Mouse (Mus musculus): ENCODE data around the gene Cfap97d2.

DNA sequence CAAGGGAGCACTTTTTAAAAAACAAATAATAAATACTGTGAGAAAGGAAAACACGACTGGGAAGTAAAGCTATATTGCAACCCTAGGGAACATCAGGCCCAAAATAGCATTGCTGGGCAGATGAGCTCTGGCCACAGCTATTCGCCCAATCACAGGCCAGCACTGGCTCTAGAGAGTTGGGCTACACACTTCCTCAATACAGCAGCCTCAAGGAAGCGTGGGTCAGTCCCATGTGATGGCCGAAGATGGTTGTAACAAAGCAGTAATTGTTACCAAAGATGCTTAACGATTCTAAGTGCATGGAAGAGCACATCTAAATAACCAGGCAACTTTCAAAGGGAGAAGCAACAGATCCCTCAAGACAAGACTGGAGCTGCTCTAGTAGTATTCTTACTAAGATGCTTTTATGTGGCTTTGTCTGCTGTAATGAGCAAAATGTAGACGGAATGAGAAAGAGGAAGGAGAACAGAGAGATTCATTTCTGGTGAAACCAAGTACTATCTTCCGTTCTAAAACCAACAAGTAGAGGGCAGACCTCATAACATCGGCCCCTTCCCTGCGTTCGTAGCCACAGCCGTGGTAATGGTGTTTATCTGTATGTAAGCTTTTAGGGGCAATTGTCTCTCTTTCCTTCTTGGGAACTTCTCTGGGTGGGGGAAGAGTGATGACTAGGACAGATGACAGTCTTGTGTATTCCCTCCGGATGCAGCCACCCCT is 31.2 kb upstream of the Cfap97d2 start:
- TF ChIP-seq CTCF (IDR thresholded peaks at IDR 0.05; ENCODE audit: low read depth), result peak; percentile 27; the same call in 1 of the 2 replicates
- TF ChIP-seq EP300 (optimal IDR thresholded peaks at IDR 0.05), result no peak

Measured in stomach, postnatal 0 days (tissue).